Mouse (Mus musculus) hindbrain, embryonic 13.5 days (tissue): ENCODE measurements around the gene Tnfrsf19. TPM values are rescaled to one million over a fixed set of nuclear protein-coding genes. Genes with fewer than 3 reads are reported as not detected.

Experiments used
- ATAC-seq: fragments of 200-750 bp; cut with Nextera tagmentation; 2 replicates; pipeline ENCODE4 v1.8.0; 2017; ENCODE audit warnings: moderate TSS enrichment; ENCODE audit not compliant: low FRiP score
- H3K27ac ChIP-seq: fragments of 300-500 bp; sonication (generic); 2 replicates; pipeline ENCODE4 v1.5.1; 2015; ENCODE audit warnings: inconsistent platforms, mild to moderate bottlenecking, moderate library complexity
- H3K27me3 ChIP-seq: fragments of 300-500 bp; sonication (generic); 2 replicates; pipeline ENCODE4 v1.6.1; 2015; ENCODE audit warnings: mild to moderate bottlenecking, inconsistent platforms
- H3K36me3 ChIP-seq: fragments of 300-500 bp; sonication (generic); 2 replicates; pipeline ENCODE4 v1.6.1; 2015; ENCODE audit warnings: mild to moderate bottlenecking, inconsistent platforms
- H3K4me1 ChIP-seq: fragments of 300-500 bp; sonication (generic); replicated peaks from 2 replicates; pipeline ENCODE4 v1.6.1; 2015; ENCODE audit warnings: inconsistent platforms
- H3K4me2 ChIP-seq: fragments of 300-500 bp; sonication (generic); 2 replicates; pipeline ENCODE4 v1.6.1; 2015; ENCODE audit warnings: inconsistent platforms, mild to moderate bottlenecking, moderate library complexity
- H3K4me3 ChIP-seq: fragments of 300-500 bp; sonication (generic); 2 replicates; pipeline ENCODE4 v1.5.1; 2015; ENCODE audit warnings: mild to moderate bottlenecking, inconsistent platforms
- H3K9ac ChIP-seq: fragments of 300-500 bp; sonication (generic); 2 replicates; pipeline ENCODE4 v1.6.1; 2015; ENCODE audit warnings: mild to moderate bottlenecking, inconsistent platforms
- H3K9me3 ChIP-seq: fragments of 300-500 bp; sonication (generic); 2 replicates; pipeline ENCODE4 v1.6.1; 2016; ENCODE audit warnings: inconsistent platforms
- WGBS: fragments of 180-500 bp; shearing (Covaris S2); methylation state at CpG from one replicate; pipeline ENCODE4 v1.1.7; 2015; 5-methylcytosine and 5-hydroxymethylcytosine counted together
- polyA plus RNA-seq: library from polyadenylated mRNA; unstranded; fragments of >200 nt; fragmentation: Nextera tagmentation; extraction: Ambion mirVana; gene quantifications from 2 replicates; pipeline ENCODE4 v1.2.1, GENCODE M21; 2015

Tnfrsf19 gene
- polyA plus RNA-seq, 1 experiment from 2014 or later: 35.1 TPM

DNA sequence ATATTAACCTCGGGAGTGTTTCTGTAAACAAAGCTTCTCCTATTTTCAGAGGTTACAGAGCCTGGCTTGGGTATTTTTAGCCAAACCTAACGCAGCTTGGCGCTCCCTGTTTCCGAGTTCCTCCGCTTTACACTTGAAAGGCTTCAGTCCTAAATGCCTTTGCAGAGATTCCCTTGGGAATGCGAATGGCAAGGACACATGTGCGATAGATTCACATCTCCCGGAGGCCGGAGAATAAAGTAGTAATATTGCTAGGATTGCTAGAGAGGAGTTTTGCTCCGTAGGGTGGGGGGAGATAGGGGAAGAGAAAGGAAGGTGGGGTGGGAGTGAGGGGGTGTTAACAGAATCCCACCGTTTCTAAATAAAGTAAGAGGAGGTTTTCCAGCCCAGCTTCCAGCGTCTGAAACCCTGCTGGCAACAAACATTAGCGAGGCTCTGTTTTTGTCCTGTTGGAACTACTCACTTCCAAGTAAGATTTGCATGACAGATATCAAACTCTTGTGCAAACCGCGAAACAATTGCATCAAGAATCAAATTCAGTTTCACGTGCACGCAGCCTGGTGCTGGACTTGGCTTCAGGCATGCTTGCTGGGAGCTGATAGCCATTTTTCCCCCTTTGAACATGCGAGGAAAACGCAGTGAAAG, 722 bp downstream of the Tnfrsf19 start:
- ATAC-seq: no peak; the same call in 1 of the 2 replicates
- peak overlapping the region; percentile 87 for H3K4me2 ChIP-seq
- peaks cover 34% of the 10 kb centered on the region for H3K4me1 ChIP-seq
- 0 out of 2 replicates have a peak, but pooled peaks cover 9% of the 10 kb centered on the region for H3K27me3 ChIP-seq
- no peaks in the 10 kb centered on the region for H3K9me3 ChIP-seq
- peak overlapping the region; percentile 77 for H3K9ac ChIP-seq
- H3K36me3 ChIP-seq: no peaks in the 10 kb centered on the region
- H3K4me3 ChIP-seq: peak overlapping the region; percentile 51
- WGBS: under 1% methylated on average over 19 of the region's 19 CpGs
- peak overlapping the region; percentile 66 for H3K27ac ChIP-seq

DNA sequence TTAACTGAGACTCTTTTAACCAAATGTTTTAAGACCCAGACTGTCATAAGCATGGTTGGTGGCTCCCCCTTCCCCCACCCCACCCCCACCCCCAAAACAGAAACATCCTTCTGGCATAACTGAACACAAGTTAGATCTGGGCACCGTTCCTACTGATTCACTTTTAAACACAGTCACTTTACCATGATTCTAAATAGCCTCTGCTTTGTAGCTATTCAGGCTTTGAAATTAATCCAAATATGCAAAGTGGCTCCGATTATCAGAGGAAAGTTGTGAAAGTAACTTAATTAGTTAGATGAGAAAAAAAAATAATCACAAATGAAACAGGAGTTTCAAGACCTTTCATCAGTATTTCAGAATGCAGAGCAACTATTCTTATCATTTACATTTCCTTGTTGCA, 2.0 kb downstream of the Tnfrsf19 start:
- peaks cover 34% of the 10 kb centered on the region for H3K4me1 ChIP-seq
- H3K4me2 ChIP-seq: peak overlapping the region; percentile 87
- H3K27ac ChIP-seq: peak overlapping the region; percentile 74; the same call in 1 of the 2 replicates
- H3K9ac ChIP-seq: peak overlapping the region; percentile 77; the same call in 1 of the 2 replicates
- WGBS: 22% methylated on average over 2 of the region's 2 CpGs
- H3K27me3 ChIP-seq: 0 out of 2 replicates have a peak, but pooled peaks cover 9% of the 10 kb centered on the region
- H3K36me3 ChIP-seq: no peaks in the 10 kb centered on the region
- no peak for ATAC-seq
- H3K4me3 ChIP-seq: peak overlapping the region; percentile 51
- no peaks in the 10 kb centered on the region for H3K9me3 ChIP-seq

DNA sequence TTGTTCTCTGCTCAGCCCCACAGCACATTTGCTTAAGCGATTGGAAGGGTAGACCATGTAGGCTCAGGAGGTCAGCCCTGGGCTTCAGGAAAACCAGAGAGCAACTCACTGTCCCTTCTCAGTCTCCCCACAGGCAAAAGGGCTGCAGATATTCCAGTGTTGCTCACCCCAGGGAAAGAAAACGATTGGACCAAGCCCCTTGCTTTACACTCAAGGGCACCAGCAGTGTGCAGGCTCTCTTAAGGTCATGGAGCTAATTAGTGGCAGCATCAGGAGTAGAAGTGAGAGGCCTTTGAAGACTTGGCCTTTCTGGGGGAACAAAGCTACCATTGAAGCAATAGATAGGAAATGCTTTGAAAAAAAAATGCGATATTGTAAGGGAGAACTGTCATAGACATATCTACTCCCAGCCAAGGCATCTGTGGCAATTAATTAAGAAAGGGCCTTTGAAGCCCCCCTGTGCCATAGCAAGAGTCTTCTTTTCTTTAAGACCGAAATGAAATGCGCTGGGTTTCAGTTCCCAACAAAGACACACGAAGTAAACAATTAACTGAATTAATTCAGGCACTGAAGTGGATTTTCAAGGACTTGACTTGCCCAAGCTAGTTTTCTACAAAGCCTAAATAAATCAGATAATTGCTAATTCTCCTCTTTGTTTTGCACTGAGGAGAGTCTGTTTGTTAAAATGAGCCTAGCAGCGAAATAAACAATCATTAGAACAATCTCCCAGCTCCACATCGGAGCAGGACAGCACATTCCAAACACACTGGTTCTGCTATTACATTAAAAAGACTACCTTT, 2.6 kb downstream of the Tnfrsf19 start:
- Histone ChIP-seq H3K9ac (peak overlapping the region; percentile 53), H3K27me3 (0 out of 2 replicates have a peak, but pooled peaks cover 9% of the 10 kb centered on the region), H3K4me3 (peak overlapping the region; percentile 23), H3K4me1 (peaks cover 34% of the 10 kb centered on the region), H3K4me2 (peak overlapping the region; percentile 87), H3K9me3 (no peaks in the 10 kb centered on the region), H3K27ac (peak overlapping the region; percentile 74), H3K36me3 (no peaks in the 10 kb centered on the region)
- ATAC-seq: no peak
- 2% methylated on average over 8 of the region's 8 CpGs for WGBS

DNA sequence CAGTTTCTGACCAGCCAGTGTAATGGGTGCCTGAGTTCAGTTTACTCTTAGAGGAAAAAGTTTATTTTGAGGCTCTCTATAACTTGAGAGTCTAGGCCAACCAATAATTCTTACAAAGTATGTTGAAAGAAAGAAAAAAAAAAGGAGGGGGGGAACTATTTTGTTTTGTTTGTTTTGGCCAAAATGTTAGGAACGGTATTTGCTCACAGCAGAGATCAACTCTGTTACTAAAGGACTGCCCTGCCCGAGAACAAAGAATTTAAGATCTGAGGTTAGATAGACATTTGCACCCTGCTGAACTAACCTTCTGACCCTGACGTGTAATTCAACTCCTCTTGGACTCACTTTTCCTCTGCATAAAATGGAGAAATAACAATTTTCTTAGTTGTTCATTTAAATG, 4.0 kb downstream of the Tnfrsf19 start:
- no peaks in the 10 kb centered on the region for H3K9me3 ChIP-seq
- WGBS: 29% methylated on average over 3 of the region's 3 CpGs
- no peak overlapping the region for H3K4me3 ChIP-seq
- no peaks in the 10 kb centered on the region for H3K36me3 ChIP-seq
- H3K27ac ChIP-seq: no peak overlapping the region
- no peak overlapping the region for H3K9ac ChIP-seq
- no peak overlapping the region for H3K4me2 ChIP-seq
- H3K4me1 ChIP-seq: peaks cover 45% of the 10 kb centered on the region
- ATAC-seq: no peak
- 0 out of 2 replicates have a peak, but pooled peaks cover 6% of the 10 kb centered on the region for H3K27me3 ChIP-seq

DNA sequence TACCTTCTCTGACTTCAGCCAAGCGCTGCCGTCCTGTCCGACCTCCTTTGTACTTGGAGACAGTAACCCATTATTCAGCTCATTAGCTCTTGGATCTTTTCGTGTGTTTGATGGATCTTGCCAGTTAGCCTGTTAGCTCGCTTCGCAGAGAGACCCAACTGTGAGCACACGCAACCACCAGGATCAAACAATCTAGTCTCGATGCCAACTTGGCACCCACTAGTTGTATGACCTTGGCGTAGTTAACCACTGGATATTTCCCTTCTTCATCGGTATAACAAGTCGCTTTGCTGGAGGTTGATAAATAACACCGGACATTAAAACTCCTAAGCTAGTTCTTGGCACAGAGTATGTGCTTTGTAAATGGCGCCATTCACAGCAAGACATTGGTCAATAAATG, 6.1 kb downstream of the Tnfrsf19 start:
- 66% methylated on average over 13 of the region's 13 CpGs for WGBS
- H3K4me1 ChIP-seq: peaks cover 34% of the 10 kb centered on the region
- no peak overlapping the region for H3K27ac ChIP-seq
- H3K9me3 ChIP-seq: no peaks in the 10 kb centered on the region
- H3K36me3 ChIP-seq: no peaks in the 10 kb centered on the region
- H3K4me2 ChIP-seq: no peak overlapping the region
- ATAC-seq: no peak
- H3K9ac ChIP-seq: no peak overlapping the region
- H3K27me3 ChIP-seq: 0 out of 2 replicates have a peak, but pooled peaks cover 3% of the 10 kb centered on the region
- no peak overlapping the region for H3K4me3 ChIP-seq

DNA sequence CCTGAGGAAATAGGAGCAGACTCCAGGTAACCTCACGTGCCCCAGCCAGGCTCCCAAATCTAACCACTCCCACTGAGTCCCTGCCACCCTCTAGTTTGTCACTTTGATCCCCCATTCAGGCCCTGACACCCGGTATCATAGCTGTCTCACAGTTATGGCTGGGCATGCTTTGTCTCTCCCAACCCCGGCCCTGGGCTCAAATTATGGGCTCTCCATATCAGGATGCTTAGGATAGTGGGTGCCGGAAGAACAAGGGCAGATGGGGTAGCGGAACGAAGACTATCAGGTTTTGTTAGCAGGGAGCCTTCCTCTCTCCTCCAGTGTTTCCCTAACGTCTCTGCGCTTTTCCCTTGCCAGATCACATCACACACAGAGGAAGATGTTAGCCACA, 8.2 kb downstream of the Tnfrsf19 start:
- Histone ChIP-seq H3K4me1 (peaks cover 16% of the 10 kb centered on the region), H3K9ac (peak overlapping the region; percentile 78), H3K4me2 (peak overlapping the region; percentile 98), H3K9me3 (no peaks in the 10 kb centered on the region), H3K36me3 (no peaks in the 10 kb centered on the region), H3K27ac (peak overlapping the region; percentile 40; the same call in 1 of the 2 replicates), H3K27me3 (0 out of 2 replicates have a peak, but pooled peaks cover 3% of the 10 kb centered on the region), H3K4me3 (peak overlapping the region; percentile 65)
- WGBS: 26% methylated on average over 8 of the region's 8 CpGs
- ATAC-seq: no peak

DNA sequence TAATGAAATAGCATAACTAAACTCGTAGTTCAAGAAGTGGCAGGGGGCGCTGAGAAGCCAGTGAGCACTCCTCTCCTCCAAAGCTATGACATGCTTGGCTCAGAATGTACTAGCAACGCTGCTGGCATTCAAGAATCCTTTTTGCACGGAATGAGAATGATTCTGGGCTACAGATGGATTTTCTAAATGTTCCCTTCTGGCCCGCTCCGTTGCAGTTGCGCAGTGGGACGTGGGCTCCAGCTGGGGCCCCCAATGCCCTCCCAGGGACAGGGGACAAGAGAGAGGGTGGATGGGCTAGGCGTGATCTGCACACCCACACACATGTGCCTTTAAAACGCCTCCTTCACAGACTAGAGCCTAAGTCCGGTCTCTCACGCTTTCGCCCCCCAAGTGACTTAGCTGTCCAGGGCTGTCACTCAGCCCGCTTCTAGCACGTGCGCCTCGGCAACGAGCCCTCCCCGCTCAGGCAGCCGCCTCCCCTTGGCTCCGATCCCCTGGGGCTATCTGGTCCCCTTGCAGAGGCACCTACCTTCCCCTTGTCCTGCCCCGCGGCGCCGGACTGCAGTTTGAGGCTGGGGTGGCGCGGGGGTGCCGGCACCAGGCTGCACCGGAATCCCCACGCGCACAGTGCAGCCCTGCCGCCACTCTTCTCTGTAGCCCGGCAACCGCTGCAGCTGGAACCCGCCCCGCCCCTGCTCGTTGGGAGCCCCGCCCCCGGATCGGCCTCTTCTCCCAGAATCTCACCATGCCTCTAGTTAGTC, 8.8 kb downstream of the Tnfrsf19 start:
- H3K27ac ChIP-seq: peak overlapping the region; percentile 55; the same call in 1 of the 2 replicates
- H3K27me3 ChIP-seq: 0 out of 2 replicates have a peak, but pooled peaks cover 3% of the 10 kb centered on the region
- peak overlapping the region; percentile 78 for H3K9ac ChIP-seq
- WGBS: under 1% methylated on average over 40 of the region's 40 CpGs
- H3K4me2 ChIP-seq: peak overlapping the region; percentile 98
- H3K4me1 ChIP-seq: peaks cover 16% of the 10 kb centered on the region
- no peaks in the 10 kb centered on the region for H3K36me3 ChIP-seq
- H3K9me3 ChIP-seq: no peaks in the 10 kb centered on the region
- peak; percentile 95 for ATAC-seq
- H3K4me3 ChIP-seq: peak overlapping the region; percentile 65

DNA sequence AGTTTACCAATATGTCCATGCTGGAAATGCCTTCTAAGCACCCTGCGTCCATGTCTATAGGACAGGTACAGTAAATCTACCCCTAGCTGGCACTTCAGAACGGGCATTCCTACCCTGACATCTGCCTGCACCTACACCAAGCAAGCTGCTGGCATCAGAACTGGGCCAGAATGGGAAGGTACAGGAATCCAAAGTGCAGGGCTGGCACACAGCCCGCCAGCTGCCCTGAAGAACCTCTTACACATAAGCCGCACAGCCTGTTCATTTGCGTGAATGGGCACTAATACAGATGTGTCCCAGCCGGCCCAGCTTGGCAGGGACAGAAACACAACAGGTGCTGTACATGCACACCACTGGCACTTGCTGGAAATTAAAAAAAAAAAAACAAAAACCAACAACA, 15.9 kb downstream of the Tnfrsf19 start:
- H3K4me1 ChIP-seq: no peaks in the 10 kb centered on the region; the same call in 1 of the 2 replicates
- no peak overlapping the region for H3K4me2 ChIP-seq
- no peak for ATAC-seq
- H3K9me3 ChIP-seq: no peaks in the 10 kb centered on the region
- H3K4me3 ChIP-seq: no peak overlapping the region
- 92% methylated on average over 6 of the region's 6 CpGs for WGBS
- no peak overlapping the region for H3K27ac ChIP-seq
- no peaks in the 10 kb centered on the region for H3K27me3 ChIP-seq
- H3K9ac ChIP-seq: no peak overlapping the region
- H3K36me3 ChIP-seq: no peaks in the 10 kb centered on the region

DNA sequence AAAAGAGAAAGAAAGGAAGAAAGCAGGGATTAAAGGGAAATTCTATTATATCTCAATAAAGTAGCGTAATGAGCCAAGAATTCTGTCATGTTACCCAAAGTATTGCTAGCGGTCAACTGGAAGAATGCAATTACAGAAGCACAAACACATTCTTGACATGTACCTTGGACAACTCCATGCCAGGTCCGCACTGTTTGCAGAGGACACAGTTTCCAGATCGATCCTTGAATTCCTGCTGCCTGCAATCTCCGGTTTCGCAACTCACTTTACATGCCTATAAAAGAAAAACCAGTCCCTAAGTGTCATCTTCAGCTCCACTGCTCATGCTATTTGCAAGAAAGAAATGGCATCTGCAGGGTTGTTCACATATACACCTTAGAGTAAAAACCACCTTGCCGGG, 22.3 kb downstream of the Tnfrsf19 start:
- H3K4me1 ChIP-seq: no peaks in the 10 kb centered on the region
- no peaks in the 10 kb centered on the region for H3K27me3 ChIP-seq
- H3K36me3 ChIP-seq: no peaks in the 10 kb centered on the region
- no peak overlapping the region for H3K9ac ChIP-seq
- H3K4me2 ChIP-seq: no peak overlapping the region
- no peak overlapping the region for H3K27ac ChIP-seq
- H3K4me3 ChIP-seq: no peak overlapping the region
- no peaks in the 10 kb centered on the region for H3K9me3 ChIP-seq
- no peak for ATAC-seq
- 83% methylated on average over 7 of the region's 7 CpGs for WGBS

DNA sequence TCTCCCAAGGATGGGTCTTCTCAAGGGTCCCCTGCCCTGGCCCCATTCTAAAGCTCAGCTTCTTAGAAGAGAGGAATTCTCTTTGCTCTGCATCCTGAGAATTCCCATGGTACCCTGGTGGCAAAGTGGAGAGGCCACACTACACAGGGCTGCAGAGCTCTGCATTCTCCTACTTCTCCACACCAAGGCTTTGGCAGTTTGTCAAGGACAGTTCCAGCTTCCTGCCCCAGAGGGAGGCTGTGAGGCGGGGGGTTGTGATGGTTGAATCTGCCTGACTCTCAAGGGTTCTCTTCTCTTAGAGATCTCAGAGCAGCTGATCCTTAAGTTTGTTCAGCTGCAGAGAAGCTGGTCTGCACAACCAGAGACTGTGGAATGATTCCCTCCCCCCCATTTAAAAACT, 23.9 kb downstream of the Tnfrsf19 start:
- H3K9ac ChIP-seq: no peak overlapping the region
- ATAC-seq: no peak
- no peaks in the 10 kb centered on the region for H3K4me1 ChIP-seq
- no peak overlapping the region for H3K27ac ChIP-seq
- no peak overlapping the region for H3K4me2 ChIP-seq
- H3K9me3 ChIP-seq: no peaks in the 10 kb centered on the region
- no peaks in the 10 kb centered on the region for H3K36me3 ChIP-seq
- no peaks in the 10 kb centered on the region for H3K27me3 ChIP-seq
- WGBS: 71% methylated on average over 1 of the region's 1 CpGs
- H3K4me3 ChIP-seq: no peak overlapping the region

DNA sequence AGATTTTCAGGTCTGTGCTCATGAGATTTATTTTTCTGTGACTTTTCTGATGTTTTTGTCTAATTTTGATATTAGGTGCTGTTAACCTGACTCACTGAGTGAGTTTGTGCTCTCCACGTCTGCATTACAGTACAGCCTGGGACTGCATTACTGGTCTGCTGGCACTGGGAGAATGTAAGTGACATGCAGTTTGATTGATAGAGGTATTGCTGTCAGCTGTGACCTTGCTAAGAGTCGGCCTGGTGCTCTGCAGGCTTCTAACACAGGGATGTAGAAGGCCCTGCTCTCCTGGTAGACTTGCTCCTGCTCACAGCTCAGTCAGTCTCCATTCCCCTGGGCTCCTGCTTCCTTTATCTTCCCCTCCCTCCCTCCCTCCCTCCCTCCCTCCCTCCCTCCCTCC, 25.3 kb downstream of the Tnfrsf19 start:
- no peak overlapping the region for H3K4me3 ChIP-seq
- 0 out of 2 replicates have a peak, but pooled peaks cover 3% of the 10 kb centered on the region for H3K4me1 ChIP-seq
- H3K27me3 ChIP-seq: 0 out of 2 replicates have a peak, but pooled peaks cover 8% of the 10 kb centered on the region
- no peak for ATAC-seq
- no peak overlapping the region for H3K4me2 ChIP-seq
- H3K9me3 ChIP-seq: no peaks in the 10 kb centered on the region
- H3K36me3 ChIP-seq: no peaks in the 10 kb centered on the region
- 55% methylated on average over 2 of the region's 2 CpGs for WGBS
- H3K27ac ChIP-seq: no peak overlapping the region
- H3K9ac ChIP-seq: no peak overlapping the region

DNA sequence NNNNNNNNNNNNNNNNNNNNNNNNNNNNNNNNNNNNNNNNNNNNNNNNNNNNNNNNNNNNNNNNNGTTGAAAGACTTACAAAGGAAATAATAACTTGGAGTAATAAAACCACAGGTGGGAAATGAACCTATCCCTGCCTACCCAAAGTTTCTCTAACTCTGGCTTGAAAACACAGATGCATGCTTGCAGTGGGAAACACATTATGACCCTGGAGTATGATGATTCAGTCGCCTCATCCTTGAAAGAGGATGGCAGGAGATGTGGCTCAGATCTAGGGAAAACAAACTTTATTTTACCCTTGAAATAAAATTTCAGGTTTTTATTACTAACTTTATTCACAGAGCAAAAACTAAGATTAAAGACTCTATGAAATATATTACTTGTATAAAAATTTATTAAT, 26.4 kb downstream of the Tnfrsf19 start:
- H3K27me3 ChIP-seq: peaks cover 17% of the 10 kb centered on the region; the same call in 1 of the 2 replicates
- 96% methylated on average over 1 of the region's 1 CpGs for WGBS

More for the DNA sequence above, 26.4 kb downstream of the Tnfrsf19 start:
- H3K9me3 ChIP-seq: no peaks in the 10 kb centered on the region
- no peak for ATAC-seq
- no peak overlapping the region for H3K27ac ChIP-seq
- no peak overlapping the region for H3K4me2 ChIP-seq
- H3K36me3 ChIP-seq: no peaks in the 10 kb centered on the region
- H3K4me1 ChIP-seq: 0 out of 2 replicates have a peak, but pooled peaks cover 3% of the 10 kb centered on the region
- H3K9ac ChIP-seq: no peak overlapping the region
- no peak overlapping the region for H3K4me3 ChIP-seq
